Mouse (Mus musculus) forebrain, embryonic 11.5 days (tissue): Measurements from ENCODE around the gene Tmem178b. TPM values are rescaled to one million over a fixed set of nuclear protein-coding genes. Genes with fewer than 3 reads are reported as not detected.

Source experiments
- ATAC-seq: fragments of 200-750 bp; cut with Nextera tagmentation; replicated peaks from 2 replicates; pipeline ENCODE4 v1.8.0; 2017; ENCODE audit warnings: moderate TSS enrichment; ENCODE audit not compliant: low FRiP score
- DNase-seq: peaks from one replicate; pipeline ENCODE4 v3.0.0-alpha.2; 2017; ENCODE audit warnings: low spot score
- H3K27ac ChIP-seq: fragments of 300-500 bp; sonication (generic); 2 replicates; pipeline ENCODE4 v1.5.1; 2014; ENCODE audit warnings: low read depth, low read length
- H3K27me3 ChIP-seq: fragments of 300-500 bp; sonication (generic); 2 replicates; pipeline ENCODE4 v1.6.1; 2014; ENCODE audit warnings: mild to moderate bottlenecking, low read length, mixed read lengths; ENCODE audit not compliant: control insufficient read depth, insufficient read depth
- H3K36me3 ChIP-seq: fragments of 300-500 bp; sonication (generic); 2 replicates; pipeline ENCODE4 v1.6.1; 2014; ENCODE audit warnings: mild to moderate bottlenecking, low read length, moderate library complexity, mixed read lengths; ENCODE audit not compliant: control insufficient read depth, insufficient read depth
- H3K4me1 ChIP-seq: fragments of 300-500 bp; sonication (generic); replicated peaks from 2 replicates; pipeline ENCODE4 v1.6.1; 2014; ENCODE audit warnings: low read length, mixed read lengths; ENCODE audit not compliant: control insufficient read depth, insufficient read depth
- H3K4me2 ChIP-seq: fragments of 300-500 bp; sonication (generic); 2 replicates; pipeline ENCODE4 v1.6.1; 2014; ENCODE audit warnings: low read depth, mild to moderate bottlenecking, low read length, moderate library complexity, mixed read lengths; ENCODE audit not compliant: severe bottlenecking
- H3K4me3 ChIP-seq: fragments of 300-500 bp; sonication (generic); 2 replicates; pipeline ENCODE4 v1.5.1; 2014; ENCODE audit warnings: low read depth, low read length
- H3K9ac ChIP-seq: fragments of 300-500 bp; sonication (generic); 2 replicates; pipeline ENCODE4 v1.6.1; 2014; ENCODE audit warnings: low read length
- H3K9me3 ChIP-seq: fragments of 300-500 bp; sonication (generic); 2 replicates; pipeline ENCODE4 v1.6.1; 2016; ENCODE audit warnings: low read length, mixed read lengths; ENCODE audit not compliant: control insufficient read depth
- WGBS: fragments of 180-500 bp; shearing (Covaris S2); extraction: QIAGEN DNeasy Blood & Tissue Kit; methylation state at CpG from one replicate; pipeline ENCODE4 v1.1.7; 2014; 5-methylcytosine and 5-hydroxymethylcytosine counted together
- polyA plus RNA-seq: library from polyadenylated mRNA; unstranded; fragments of >200 nt; fragmentation: Nextera tagmentation; extraction: Ambion mirVana; gene quantifications from 2 replicates; pipeline ENCODE4 v1.2.1, GENCODE M21; 2014

Tmem178b gene
- polyA plus RNA-seq, 1 experiment from 2014 or later, result 7.4 TPM

- 22% methylated on average over 6 of the region's 6 CpGs for WGBS
- no peak overlapping the region for H3K9ac ChIP-seq
- H3K27ac ChIP-seq, result no peak overlapping the region
- no peaks in the 10 kb centered on the region for H3K36me3 ChIP-seq
- H3K4me1 ChIP-seq, result no peaks in the 10 kb centered on the region
- no peaks in the 10 kb centered on the region for H3K27me3 ChIP-seq
- H3K9me3 ChIP-seq, result no peaks in the 10 kb centered on the region
- no peak overlapping the region for H3K4me2 ChIP-seq
- DNase-seq (peak; percentile 54), ATAC-seq (no peak)
- no peak overlapping the region for H3K4me3 ChIP-seq
Measured at GRCm38 (mm10) chr6:40303379-40303778, 430.3 kb downstream of the Tmem178b start.

Other genes with a start within 250 kb of the Tmem178b start
- 21.0 and 26.0 TPM in 2 replicates for gene Braf, start 147.8 kb upstream of the Tmem178b start, polyA plus RNA-seq
- gene Mrps33, start 62.3 kb upstream of the Tmem178b start, polyA plus RNA-seq, result 204 and 227 TPM in 2 replicates